Mouse (Mus musculus) spleen, adult 2 months (tissue): ENCODE measurements around the gene Gulp1.

Experiments
- CTCF ChIP-seq: fragments of 200-500 bp; IDR thresholded peaks from 2 replicates; pipeline ENCODE4 v1.5.1; 2011; ENCODE audit warnings: mild to moderate bottlenecking, inconsistent platforms; ENCODE audit not compliant: insufficient read depth, insufficient read length, insufficient replicate concordance; ENCODE audit errors: extremely low read depth
- POLR2A ChIP-seq: fragments of 200-500 bp; IDR thresholded peaks from 2 replicates; pipeline ENCODE4 v1.6.1; 2011; ENCODE audit warnings: low read depth, low read length, inconsistent platforms

DNA sequence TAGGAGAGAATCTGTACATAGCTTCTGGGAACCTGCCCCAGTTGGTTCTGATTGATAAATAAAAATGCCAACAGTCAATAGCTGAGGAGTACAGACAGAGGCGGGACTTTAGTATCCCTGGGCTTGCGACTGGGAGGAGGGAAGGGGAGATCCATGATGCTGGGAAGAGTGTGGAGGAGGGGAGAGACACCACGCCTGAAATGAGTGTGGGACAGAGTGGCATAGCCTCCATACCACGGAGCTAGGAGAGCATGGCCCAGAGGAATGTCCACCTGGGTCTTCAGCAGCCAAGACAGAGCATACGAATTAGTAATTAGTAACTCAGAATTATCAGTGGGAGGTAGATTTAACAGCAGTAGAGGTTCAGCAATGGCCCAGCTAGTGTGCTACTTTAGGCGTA is 132.4 kb downstream of the Gulp1 start:
- TF ChIP-seq CTCF (no peak), POLR2A (no peak)
